Mouse (Mus musculus): ENCODE results near the gene H60b. TPM values are rescaled to one million over a fixed set of nuclear protein-coding genes. Genes with fewer than 3 reads are reported as not detected.

Gene H60b
- polyA plus RNA-seq, 1 experiment from 2014 or later: 0.59 TPM

DNA sequence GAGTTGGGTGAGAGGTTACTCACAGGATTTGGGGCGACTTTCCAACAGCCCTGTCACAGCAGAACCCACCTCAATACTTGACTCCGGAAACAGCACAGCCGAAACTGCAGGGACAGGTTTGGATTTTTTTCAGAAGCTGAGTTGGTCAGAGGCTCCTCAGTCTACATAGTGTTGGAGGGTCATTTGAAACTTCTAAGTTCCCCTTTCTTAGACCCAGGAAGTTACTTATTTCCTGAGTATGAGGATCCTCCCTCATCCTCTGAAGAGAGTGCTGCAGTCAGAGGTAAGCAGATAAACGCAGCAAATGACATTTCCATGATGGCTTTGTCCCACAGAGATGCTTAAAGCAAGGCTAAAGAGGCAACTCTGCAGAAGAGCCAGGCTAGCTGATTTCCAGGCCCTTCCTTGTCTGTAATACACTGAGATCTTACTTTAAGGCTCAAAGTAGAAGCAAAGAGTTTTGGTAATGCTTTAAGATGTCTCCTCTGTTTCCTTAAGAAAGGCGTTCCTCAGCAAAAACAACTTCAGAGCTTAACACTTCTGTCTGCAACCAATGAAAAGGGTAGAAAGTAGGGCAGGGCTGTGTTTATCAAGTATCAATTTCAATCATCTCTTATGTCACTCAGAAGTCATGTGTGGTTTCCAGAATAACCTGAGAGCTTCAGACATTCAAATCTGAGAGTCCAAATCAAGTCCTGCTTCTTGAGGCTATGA is 144.1 kb downstream of the H60b start:
- Histone ChIP-seq H3K4me3 (replicated peaks) (no peak overlapping the region), H3K9ac (no peak overlapping the region), H3K27ac (no peak overlapping the region), H3K27me3 (no peaks in the 10 kb centered on the region), H3K9me3 (no peaks in the 10 kb centered on the region), H3K36me3 (replicated peaks) (no peaks in the 10 kb centered on the region), H3K4me2 (no peak overlapping the region), H3K4me1 (no peaks in the 10 kb centered on the region)
- 83% methylated on average over 5 of the region's 5 CpGs for WGBS
- no peak for ATAC-seq (ENCODE audit: low FRiP score)

DNA sequence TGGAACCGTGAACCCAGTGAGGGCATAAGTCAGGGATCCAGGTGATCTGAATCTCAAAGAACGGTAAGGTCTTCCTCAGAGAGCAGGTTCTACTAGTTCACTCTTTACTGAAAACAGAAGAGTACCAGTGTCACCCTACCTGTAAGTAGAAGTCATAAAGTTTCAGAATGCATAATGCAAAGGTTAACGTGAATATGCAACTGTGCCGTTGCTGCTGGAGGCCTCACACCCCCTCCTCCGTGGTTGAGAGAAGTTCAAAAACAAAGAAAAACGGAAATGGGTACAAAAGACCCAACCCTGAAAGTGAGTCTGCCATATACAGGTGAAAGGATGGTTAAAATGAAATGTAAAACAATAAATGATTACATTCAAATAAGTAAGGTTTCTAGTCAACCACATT is 145.3 kb downstream of the H60b start:
- no peaks in the 10 kb centered on the region for H3K36me3 ChIP-seq (replicated peaks)
- 88% methylated on average over 6 of the region's 6 CpGs for WGBS
- no peak overlapping the region for H3K9ac ChIP-seq
- H3K27me3 ChIP-seq: no peaks in the 10 kb centered on the region
- no peak for ATAC-seq (ENCODE audit: low FRiP score)
- H3K4me2 ChIP-seq: no peak overlapping the region
- H3K4me3 ChIP-seq (replicated peaks): no peak overlapping the region
- no peak overlapping the region for H3K27ac ChIP-seq
- no peaks in the 10 kb centered on the region for H3K9me3 ChIP-seq
- H3K4me1 ChIP-seq: no peaks in the 10 kb centered on the region

DNA sequence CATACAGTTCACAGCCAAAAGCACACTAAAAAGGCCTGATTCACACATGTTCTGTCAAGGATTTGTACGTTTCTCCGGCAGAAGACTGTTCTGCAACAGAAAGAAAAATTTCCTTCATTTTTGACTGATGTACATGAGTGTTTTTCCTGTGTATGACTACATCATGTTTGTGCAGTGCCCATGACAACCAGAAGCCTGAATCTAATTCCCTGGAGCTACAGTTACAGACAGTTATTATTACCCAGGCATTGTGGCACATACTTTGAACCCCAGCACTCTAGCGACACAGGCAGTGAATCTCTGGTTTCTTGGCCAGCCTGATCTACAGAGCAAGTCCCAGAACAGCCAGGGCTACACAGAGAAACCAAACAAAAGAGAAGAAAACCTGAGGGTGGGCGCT is 147.4 kb downstream of the H60b start:
- Histone ChIP-seq H3K9ac (no peak overlapping the region), H3K27ac (no peak overlapping the region), H3K4me3 (replicated peaks) (no peak overlapping the region), H3K4me2 (no peak overlapping the region), H3K27me3 (no peaks in the 10 kb centered on the region), H3K36me3 (replicated peaks) (no peaks in the 10 kb centered on the region), H3K9me3 (no peaks in the 10 kb centered on the region), H3K4me1 (no peaks in the 10 kb centered on the region)
- ATAC-seq (ENCODE audit: low FRiP score): no peak
- WGBS: 81% methylated on average over 4 of the region's 4 CpGs

DNA sequence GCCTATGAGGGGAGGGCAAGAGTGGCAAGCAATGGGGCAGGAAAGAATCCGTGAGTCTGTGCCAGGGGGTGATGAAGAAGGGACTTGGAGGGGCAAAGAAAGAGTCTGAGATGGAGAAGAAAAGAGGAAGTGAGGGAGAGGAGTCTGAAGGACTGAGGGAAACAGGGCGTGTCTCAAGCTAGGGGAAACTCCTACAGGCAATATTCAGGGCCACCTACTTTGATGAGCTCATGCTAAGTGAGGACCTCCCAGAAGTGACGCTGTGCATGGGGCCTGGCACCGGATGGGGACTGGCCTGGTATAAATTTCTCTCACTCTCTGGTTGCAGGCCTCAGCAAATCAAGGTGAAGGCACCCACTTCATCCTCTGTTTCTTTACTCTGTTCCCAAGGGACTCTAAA is 148.1 kb downstream of the H60b start:
- no peak overlapping the region for H3K9ac ChIP-seq
- ATAC-seq (ENCODE audit: low FRiP score): no peak
- no peak overlapping the region for H3K4me3 ChIP-seq (replicated peaks)
- no peak overlapping the region for H3K27ac ChIP-seq
- H3K4me1 ChIP-seq: no peaks in the 10 kb centered on the region
- no peaks in the 10 kb centered on the region for H3K27me3 ChIP-seq
- H3K9me3 ChIP-seq: no peaks in the 10 kb centered on the region
- WGBS: 70% methylated on average over 4 of the region's 4 CpGs
- no peaks in the 10 kb centered on the region for H3K36me3 ChIP-seq (replicated peaks)
- H3K4me2 ChIP-seq: no peak overlapping the region

DNA sequence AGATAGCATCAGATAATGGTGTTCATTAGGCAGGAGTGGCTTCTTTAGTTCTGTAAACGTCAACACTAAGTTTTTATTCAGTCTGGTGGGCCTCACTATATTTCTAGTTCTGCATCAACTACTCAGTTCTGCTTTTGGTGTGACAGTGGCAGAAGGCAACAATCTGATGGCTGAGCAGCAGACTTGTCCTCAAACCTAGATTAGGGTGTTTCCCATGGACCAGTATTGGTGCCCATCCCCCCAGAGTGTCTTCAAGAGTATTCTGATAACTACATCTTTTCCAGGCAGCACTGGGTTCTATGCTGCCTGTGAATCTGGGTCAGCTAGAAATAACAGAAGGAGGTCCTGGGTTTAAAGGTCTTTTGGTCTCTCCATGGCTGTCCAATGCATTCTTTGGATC is 149.8 kb downstream of the H60b start:
- ATAC-seq (ENCODE audit: low FRiP score): no peak

DNA sequence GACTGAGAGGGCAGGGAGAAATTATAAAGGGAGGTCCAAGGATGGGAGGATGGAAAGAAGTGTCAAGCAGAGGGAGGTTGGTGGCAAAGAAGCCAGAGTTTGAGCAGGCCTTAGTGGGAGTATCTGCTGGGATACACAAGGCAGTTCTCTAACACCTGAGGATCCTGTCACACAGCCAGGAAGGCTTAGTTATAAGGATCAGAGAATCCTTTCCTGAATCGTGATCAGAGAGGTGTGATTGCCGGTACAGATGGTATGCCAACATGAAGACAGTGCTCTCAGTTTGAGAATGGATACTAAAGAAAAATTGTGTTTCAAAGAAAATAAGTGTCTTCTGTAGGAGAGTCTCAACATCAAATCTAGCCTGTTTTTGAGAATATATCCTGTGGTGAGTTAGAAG is 164.5 kb downstream of the H60b start:
- Histone ChIP-seq H3K36me3 (replicated peaks) (no peaks in the 10 kb centered on the region), H3K4me1 (no peaks in the 10 kb centered on the region), H3K9me3 (no peaks in the 10 kb centered on the region), H3K4me2 (no peak overlapping the region), H3K4me3 (replicated peaks) (no peak overlapping the region), H3K9ac (no peak overlapping the region), H3K27ac (no peak overlapping the region), H3K27me3 (no peaks in the 10 kb centered on the region)
- ATAC-seq (ENCODE audit: low FRiP score): no peak
- 91% methylated on average over 2 of the region's 2 CpGs for WGBS

More for the DNA sequence above, 149.8 kb downstream of the H60b start:
- no peaks in the 10 kb centered on the region for H3K27me3 ChIP-seq
- no peak overlapping the region for H3K27ac ChIP-seq
- H3K9ac ChIP-seq: no peak overlapping the region
- no peak overlapping the region for H3K4me2 ChIP-seq
- H3K9me3 ChIP-seq: no peaks in the 10 kb centered on the region
- WGBS: 75% methylated on average over 1 of the region's 1 CpGs
- no peaks in the 10 kb centered on the region for H3K4me1 ChIP-seq
- H3K36me3 ChIP-seq (replicated peaks): no peaks in the 10 kb centered on the region
- H3K4me3 ChIP-seq (replicated peaks): no peak overlapping the region

Other genes starting within 250 kb of the H60b start
- not detected in 2 replicates for gene 4930444G20Rik, start 90.5 kb upstream of the H60b start, polyA plus RNA-seq (2016; fragmentation: Nextera tagmentation; extraction: Ambion mirVana)
- gene E030030I06Rik, start 9.3 kb upstream of the H60b start, polyA plus RNA-seq (2016; fragmentation: Nextera tagmentation; extraction: Ambion mirVana): 11.5 and 14.4 TPM in 2 replicates
- gene Raet1e, start within 50 bp of the H60b start, polyA plus RNA-seq (2016; fragmentation: Nextera tagmentation; extraction: Ambion mirVana): 5.7 and 5.9 TPM in 2 replicates
- gene Raet1d, start 202.0 kb downstream of the H60b start, polyA plus RNA-seq (2016; fragmentation: Nextera tagmentation; extraction: Ambion mirVana): 11.2 and 12.6 TPM in 2 replicates